Mouse (Mus musculus): Measurements from ENCODE around the gene Npcd. TPM values are rescaled to one million over a fixed set of nuclear protein-coding genes. Genes with fewer than 3 reads are reported as not detected.
"Not testable (repeated sequence)": the region's sequence is repeated elsewhere in the genome, so short reads cannot be mapped to it uniquely, and the experiment has no call there.

Gene Npcd
- polyA plus RNA-seq, 1 experiment, result 3.0 TPM

DNA sequence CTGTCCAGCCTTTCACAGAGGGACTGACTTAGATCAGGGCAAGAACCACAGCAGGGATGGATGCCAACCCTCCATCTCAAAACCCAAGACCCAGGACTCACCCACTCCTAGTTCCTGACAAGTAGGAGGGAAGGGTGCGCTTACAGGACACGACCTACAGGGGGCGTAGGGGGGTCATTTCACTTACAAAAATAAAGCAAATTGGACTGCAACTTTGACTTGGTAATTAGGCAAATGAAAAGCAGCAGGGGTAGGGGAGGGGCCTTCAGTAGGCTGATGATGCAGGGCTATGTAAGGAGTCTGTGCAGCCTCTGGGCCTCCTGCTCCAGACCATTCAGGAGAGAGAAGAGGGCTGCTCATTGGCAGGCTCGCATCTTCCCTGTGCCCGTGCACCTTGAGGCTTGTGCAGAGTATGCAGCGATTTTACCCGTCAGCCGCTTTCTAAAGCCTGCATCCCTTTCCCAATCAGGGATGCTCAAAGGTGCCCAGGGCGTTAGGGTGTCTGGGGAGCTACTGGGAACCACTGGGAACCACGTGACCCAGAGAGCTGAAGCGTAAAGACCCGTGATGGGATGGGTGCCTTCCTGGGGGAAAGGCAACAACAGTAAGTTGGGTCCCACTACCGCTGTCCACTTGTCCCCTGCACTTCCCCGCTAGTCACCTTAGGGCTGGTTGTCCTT, 8.8 kb downstream of the Npcd start:
- Histone ChIP-seq H3K4me3 (ENCODE audit: insufficient read depth, low read length) (no peak overlapping the region), H3K4me1 (ENCODE audit: control insufficient read depth, insufficient read depth, low read length) (peaks cover 16% of the 10 kb centered on the region), H3K27ac (ENCODE audit: insufficient read depth, low read length) (no peak overlapping the region)
- TF ChIP-seq CTCF (IDR thresholded peaks at IDR 0.05; ENCODE audit: extremely low read depth, insufficient read depth, low read length) (peak; percentile 58), POLR2A (IDR thresholded peaks at IDR 0.05; ENCODE audit: extremely low read depth, insufficient read depth, low read length) (no peak)

DNA sequence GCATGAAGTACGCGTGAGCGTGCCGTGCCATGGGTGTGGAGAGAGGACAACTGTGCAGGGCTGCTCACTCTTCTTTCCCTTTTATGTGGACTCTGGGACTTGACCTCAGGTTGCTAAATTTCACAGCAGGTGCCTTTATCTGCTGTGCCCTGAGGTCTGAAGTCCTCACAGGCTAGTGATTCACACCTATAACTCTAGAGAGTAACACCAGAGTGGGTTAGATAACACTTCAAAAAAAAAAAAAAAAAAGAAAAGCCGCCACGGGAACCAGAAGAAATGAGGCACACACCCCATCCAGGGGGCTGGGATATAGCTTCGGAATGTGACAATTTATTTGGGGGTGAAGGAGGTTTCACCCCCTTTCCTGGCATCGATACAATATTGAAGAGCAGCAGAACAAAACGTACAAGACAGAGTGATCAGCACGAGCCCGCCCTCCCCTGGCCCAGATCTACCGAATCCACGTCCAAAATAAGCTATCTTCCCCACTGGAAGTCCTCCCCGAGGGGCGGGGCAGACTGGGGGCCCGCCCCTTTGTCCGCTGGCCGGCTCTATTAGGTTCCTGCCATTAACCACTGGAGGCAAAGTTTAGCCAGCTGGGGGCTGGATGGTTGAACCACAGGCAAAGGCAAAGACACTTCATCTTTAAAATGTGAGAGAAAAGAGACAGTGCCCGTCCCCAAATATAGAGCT, 10.3 kb downstream of the Npcd start:
- Histone ChIP-seq H3K4me3 (ENCODE audit: insufficient read depth, low read length) (no peak overlapping the region), H3K4me1 (ENCODE audit: control insufficient read depth, insufficient read depth, low read length) (peaks cover 11% of the 10 kb centered on the region), H3K27ac (ENCODE audit: insufficient read depth, low read length) (no peak overlapping the region)
- TF ChIP-seq POLR2A (IDR thresholded peaks at IDR 0.05; ENCODE audit: extremely low read depth, insufficient read depth, low read length) (0 out of 2 replicates have a peak, but pooled peaks have one; percentile 11), CTCF (IDR thresholded peaks at IDR 0.05; ENCODE audit: extremely low read depth, insufficient read depth, low read length) (no peak)

DNA sequence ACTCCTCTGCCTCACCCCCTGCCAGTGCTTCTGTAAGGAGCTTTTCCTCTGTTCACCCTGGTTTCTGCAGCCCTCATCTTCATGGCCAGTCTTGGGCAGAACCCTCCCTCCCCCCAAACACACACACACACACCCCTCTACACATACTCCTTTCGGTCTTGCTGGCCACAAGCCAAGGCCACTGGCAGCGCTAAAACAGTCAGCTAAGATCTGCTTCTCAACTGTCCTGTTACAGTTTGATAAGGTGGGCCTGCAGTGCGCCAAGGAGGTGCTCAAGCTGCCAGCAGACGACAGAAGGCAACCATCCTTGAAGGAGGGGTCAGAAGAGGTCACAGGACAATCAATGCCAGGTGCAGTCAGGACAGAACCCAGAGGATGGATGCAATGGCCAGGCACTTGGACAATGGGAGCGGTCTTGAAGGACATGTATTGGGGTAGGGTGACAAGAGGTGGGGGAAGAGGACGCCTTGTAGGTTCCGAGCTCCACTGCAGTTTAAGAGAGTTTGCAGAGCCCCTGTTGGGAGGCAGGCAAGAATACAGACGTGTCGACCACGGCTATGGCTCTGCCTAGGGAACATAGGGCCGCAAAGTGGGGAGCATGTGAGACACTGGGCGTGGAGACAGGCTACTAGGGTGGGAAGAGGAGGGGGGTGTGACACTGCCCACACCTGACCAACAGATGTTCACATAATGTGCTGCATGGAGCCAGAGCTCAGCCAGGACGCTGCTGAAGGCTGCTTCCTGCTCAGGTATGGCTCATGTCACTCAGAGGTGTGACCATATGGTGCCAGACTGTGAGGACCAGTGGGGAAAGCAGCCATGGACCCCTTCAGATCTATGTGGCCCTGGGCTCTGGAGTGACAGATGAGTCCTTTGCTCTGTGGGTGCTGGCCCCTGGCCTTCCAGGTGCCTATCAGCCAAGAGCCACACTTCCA, 11.5 kb downstream of the Npcd start:
- Histone ChIP-seq H3K27ac (ENCODE audit: insufficient read depth, low read length) (no peak overlapping the region), H3K4me3 (ENCODE audit: insufficient read depth, low read length) (no peak overlapping the region), H3K4me1 (ENCODE audit: control insufficient read depth, insufficient read depth, low read length) (peaks cover 9% of the 10 kb centered on the region)
- TF ChIP-seq CTCF (IDR thresholded peaks at IDR 0.05; ENCODE audit: extremely low read depth, insufficient read depth, low read length) (no peak), POLR2A (IDR thresholded peaks at IDR 0.05; ENCODE audit: extremely low read depth, insufficient read depth, low read length) (peak; percentile 9; the same call in 1 of the 2 replicates)

DNA sequence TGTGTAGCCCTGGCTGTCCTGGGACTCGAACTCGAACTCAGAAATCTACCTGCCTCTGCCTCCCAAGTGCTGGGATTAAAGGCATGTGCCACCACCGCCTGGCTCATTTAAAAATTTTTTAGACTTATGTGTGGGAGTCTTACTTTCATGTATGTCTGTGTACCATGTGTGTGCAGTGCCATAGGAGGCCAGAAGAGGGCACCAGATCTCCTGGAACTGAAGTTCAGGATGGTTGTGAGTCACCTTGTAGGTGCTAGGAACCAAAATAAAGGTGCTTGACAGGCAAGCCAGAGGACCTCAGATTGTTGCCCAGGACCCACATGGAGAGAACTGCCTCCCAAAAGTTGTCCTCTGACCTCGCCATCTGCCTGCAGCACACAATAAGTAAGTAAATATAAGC, 15.7 kb downstream of the Npcd start:
- no peak overlapping the region for H3K27ac ChIP-seq (ENCODE audit: insufficient read depth, low read length)
- no peak overlapping the region for H3K4me3 ChIP-seq (ENCODE audit: insufficient read depth, low read length)
- no peaks in the 10 kb centered on the region for H3K4me1 ChIP-seq (ENCODE audit: control insufficient read depth, insufficient read depth, low read length)
- no peak for TF ChIP-seq CTCF (IDR thresholded peaks at IDR 0.05; ENCODE audit: extremely low read depth, insufficient read depth, low read length)
- TF ChIP-seq POLR2A (IDR thresholded peaks at IDR 0.05; ENCODE audit: extremely low read depth, insufficient read depth, low read length), result no peak

DNA sequence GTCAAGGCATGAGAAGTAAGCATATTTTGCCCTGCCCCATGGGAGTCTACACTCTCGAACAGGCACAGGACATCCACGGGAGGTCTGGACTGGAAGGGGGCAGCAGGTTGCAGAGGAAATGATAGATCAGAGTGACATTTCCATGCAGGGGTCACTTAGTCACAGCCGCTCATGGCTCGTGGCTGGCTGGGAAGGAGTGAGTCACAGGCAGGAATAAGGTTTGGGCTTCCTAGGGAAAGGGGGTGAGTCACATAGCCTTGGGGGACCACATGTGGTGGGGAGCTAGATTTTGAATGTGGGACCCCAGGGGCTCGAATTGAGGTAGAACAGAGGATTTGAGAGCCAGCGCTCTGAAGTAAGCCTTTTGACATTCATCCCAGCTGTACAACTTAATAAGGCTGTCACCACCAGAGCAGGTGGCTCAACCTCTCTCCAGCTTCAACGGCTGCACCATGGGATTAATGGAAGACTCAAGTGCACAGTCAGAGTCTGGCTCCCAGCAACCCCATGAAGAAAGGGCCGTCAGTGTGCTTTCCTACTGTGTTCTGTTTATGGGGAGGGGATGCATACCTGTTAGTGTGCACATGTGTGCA, 20.3 kb downstream of the Npcd start:
- Histone ChIP-seq H3K27ac (ENCODE audit: insufficient read depth, low read length) (no peak overlapping the region), H3K4me1 (ENCODE audit: control insufficient read depth, insufficient read depth, low read length) (no peaks in the 10 kb centered on the region), H3K4me3 (ENCODE audit: insufficient read depth, low read length) (no peak overlapping the region)
- TF ChIP-seq POLR2A (IDR thresholded peaks at IDR 0.05; ENCODE audit: extremely low read depth, insufficient read depth, low read length), result no peak

DNA sequence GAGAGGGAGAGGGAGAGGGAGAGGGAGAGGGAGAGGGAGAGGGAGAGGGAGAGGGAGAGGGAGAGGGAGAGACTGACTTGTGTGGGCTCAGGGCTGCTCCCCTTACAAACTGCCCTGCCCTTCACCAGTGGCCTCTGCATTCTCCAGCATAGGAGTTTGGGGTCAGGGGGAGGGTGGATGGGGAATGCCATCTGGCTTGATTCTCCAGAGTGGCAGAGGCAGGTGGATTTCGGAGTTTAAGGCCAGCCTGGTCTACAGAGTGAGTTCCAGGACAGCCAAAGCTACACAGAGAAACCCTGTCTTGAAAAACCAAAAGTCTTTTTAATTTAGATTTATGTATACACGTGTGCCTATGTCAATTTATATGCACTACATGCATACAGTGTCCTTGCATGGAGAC, 21.2 kb downstream of the Npcd start:
- not testable (repeated sequence) for H3K4me1 ChIP-seq (ENCODE audit: control insufficient read depth, insufficient read depth, low read length); H3K4me3 ChIP-seq (ENCODE audit: insufficient read depth, low read length); H3K27ac ChIP-seq (ENCODE audit: insufficient read depth, low read length)

DNA sequence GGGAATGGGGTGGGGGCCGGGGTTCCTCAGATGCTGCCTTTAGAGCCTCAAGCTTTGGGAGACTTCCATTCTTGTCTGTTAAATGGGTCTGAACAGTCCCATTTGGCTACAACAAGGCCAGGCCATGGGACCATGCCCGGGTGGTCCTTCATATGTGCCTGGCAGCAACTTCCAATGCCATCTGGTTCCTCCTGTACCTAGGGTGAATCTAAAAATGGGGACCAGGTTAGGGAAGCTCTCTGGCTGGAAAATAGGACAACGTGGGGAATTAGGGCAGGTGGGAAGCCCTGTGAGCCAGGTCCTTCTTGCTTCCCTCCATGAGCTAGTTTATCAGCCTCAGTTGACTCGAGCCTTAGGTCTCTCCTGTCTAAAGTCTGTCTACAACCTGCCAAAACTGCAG, 23.0 kb downstream of the Npcd start:
- Histone ChIP-seq H3K27ac (ENCODE audit: insufficient read depth, low read length) (no peak overlapping the region), H3K4me3 (ENCODE audit: insufficient read depth, low read length) (no peak overlapping the region), H3K4me1 (ENCODE audit: control insufficient read depth, insufficient read depth, low read length) (no peaks in the 10 kb centered on the region)
- no peak for TF ChIP-seq CTCF (IDR thresholded peaks at IDR 0.05; ENCODE audit: extremely low read depth, insufficient read depth, low read length)
- TF ChIP-seq POLR2A (IDR thresholded peaks at IDR 0.05; ENCODE audit: extremely low read depth, insufficient read depth, low read length), result no peak

DNA sequence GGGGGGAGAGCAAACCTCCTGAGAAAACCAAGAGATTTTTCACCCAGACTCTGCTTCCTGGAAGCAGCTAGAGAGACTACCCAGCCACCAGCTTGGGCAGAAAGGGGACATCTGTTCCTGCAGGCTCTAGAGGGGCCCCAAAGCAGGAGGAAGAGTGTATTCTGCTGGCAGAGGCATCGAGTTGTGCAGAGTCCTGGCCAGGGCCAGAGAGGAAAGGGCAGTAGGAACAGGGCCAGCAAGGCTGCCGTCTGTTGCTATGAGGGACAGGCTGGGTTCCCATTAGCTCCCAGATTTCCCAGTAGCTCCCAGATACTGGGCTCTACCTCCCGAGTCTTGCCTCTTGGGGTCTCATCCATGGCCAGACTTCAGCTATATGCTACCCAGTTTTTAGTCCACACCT, 24.0 kb downstream of the Npcd start:
- Histone ChIP-seq H3K4me1 (ENCODE audit: control insufficient read depth, insufficient read depth, low read length) (peaks cover 1% of the 10 kb centered on the region), H3K4me3 (ENCODE audit: insufficient read depth, low read length) (no peak overlapping the region), H3K27ac (ENCODE audit: insufficient read depth, low read length) (no peak overlapping the region)
- TF ChIP-seq POLR2A (IDR thresholded peaks at IDR 0.05; ENCODE audit: extremely low read depth, insufficient read depth, low read length), result no peak
- no peak for TF ChIP-seq CTCF (IDR thresholded peaks at IDR 0.05; ENCODE audit: extremely low read depth, insufficient read depth, low read length)

DNA sequence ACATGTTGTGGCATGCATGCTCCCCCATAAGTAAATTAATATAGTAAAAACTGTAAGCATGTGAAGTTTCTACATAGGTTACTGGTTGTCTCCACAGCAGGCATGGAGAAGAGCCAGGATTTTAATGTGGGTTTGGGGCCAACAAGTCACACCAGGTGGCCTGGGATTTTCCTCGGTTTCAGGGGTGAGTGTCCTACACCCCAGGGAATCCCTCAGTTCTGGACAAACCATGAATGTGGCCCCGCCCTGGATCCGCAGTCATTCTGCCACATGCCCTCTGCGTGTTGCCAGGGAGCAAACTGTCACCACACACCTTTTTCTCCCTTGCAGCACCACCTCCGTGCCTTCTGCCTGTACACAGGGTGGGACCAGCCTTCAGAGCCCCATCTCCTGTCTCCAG, 25.4 kb downstream of the Npcd start:
- no peak for TF ChIP-seq POLR2A (IDR thresholded peaks at IDR 0.05; ENCODE audit: extremely low read depth, insufficient read depth, low read length)
- no peak for TF ChIP-seq CTCF (IDR thresholded peaks at IDR 0.05; ENCODE audit: extremely low read depth, insufficient read depth, low read length)
- Histone ChIP-seq H3K4me3 (ENCODE audit: insufficient read depth, low read length) (no peak overlapping the region), H3K27ac (ENCODE audit: insufficient read depth, low read length) (no peak overlapping the region), H3K4me1 (ENCODE audit: control insufficient read depth, insufficient read depth, low read length) (peaks cover 2% of the 10 kb centered on the region)

All from cortical plate, adult 2 months (tissue).